Mouse (Mus musculus): ENCODE results near the gene Kcnmb2.

GRCm38 (mm10) chr3:31985103-31985502, 82.8 kb downstream of the Kcnmb2 start:
- no peak for TF ChIP-seq CTCF (IDR thresholded peaks at IDR 0.05)
- TF ChIP-seq EP300 (IDR thresholded peaks at IDR 0.05), result no peak

Measured in lung, postnatal 0 days (tissue).